Mouse (Mus musculus): ENCODE results near the gene Fndc9.

The Fndc9 gene

GRCm38 (mm10) chr11:46235334-46235733 lies at the start of gene Fndc9:
TSS of gene Fndc9 (plus strand) at chr11:46235531.
- peak; percentile 62 for DNase-seq (ENCODE audit: low spot score)

GRCm38 (mm10) chr11:46188283-46188682 lies 47.0 kb upstream of the Fndc9 start:
- DNase-seq (ENCODE audit: low spot score), result no peak

- no peak for DNase-seq (ENCODE audit: low spot score)
These were observed 41.2 kb upstream of the Fndc9 start for GRCm38 (mm10) chr11:46194175-46194574.

- DNase-seq (ENCODE audit: low spot score), result no peak
These were observed 34.7 kb upstream of the Fndc9 start for GRCm38 (mm10) chr11:46200664-46201063.

GRCm38 (mm10) chr11:46201636-46202546 lies 33.4 kb upstream of the Fndc9 start:
- DNase-seq (ENCODE audit: low spot score), result peak; percentile 55

- DNase-seq (ENCODE audit: low spot score), result no peak
These were observed 32.8 kb upstream of the Fndc9 start for GRCm38 (mm10) chr11:46202547-46202887.

- DNase-seq (ENCODE audit: low spot score), result no peak
These were observed 30.5 kb upstream of the Fndc9 start for GRCm38 (mm10) chr11:46204841-46205240.

- no peak for DNase-seq (ENCODE audit: low spot score)
These were observed 29.5 kb upstream of the Fndc9 start for GRCm38 (mm10) chr11:46205639-46206409.

GRCm38 (mm10) chr11:46209884-46210283 lies 25.4 kb upstream of the Fndc9 start:
- no peak for DNase-seq (ENCODE audit: low spot score)

- DNase-seq (ENCODE audit: low spot score), result no peak
These were observed 23.5 kb upstream of the Fndc9 start for GRCm38 (mm10) chr11:46211858-46212257.

- DNase-seq (ENCODE audit: low spot score), result no peak
These were observed 21.5 kb upstream of the Fndc9 start for GRCm38 (mm10) chr11:46213844-46214243.

- no peak for DNase-seq (ENCODE audit: low spot score)
These were observed 20.7 kb upstream of the Fndc9 start for GRCm38 (mm10) chr11:46214368-46215230.

GRCm38 (mm10) chr11:46215354-46215753 lies 20.0 kb upstream of the Fndc9 start:
- DNase-seq (ENCODE audit: low spot score), result peak; percentile 65

GRCm38 (mm10) chr11:46216669-46217068 lies 18.7 kb upstream of the Fndc9 start:
- no peak for DNase-seq (ENCODE audit: low spot score)

- DNase-seq (ENCODE audit: low spot score), result no peak
These were observed 17.6 kb upstream of the Fndc9 start for GRCm38 (mm10) chr11:46217686-46218085.

GRCm38 (mm10) chr11:46218584-46218983 lies 16.7 kb upstream of the Fndc9 start:
- no peak for DNase-seq (ENCODE audit: low spot score)

- no peak for DNase-seq (ENCODE audit: low spot score)
These were observed 16.0 kb upstream of the Fndc9 start for GRCm38 (mm10) chr11:46219380-46219779.

- DNase-seq (ENCODE audit: low spot score), result no peak
These were observed 15.1 kb upstream of the Fndc9 start for GRCm38 (mm10) chr11:46220211-46220610.

GRCm38 (mm10) chr11:46223575-46223974 lies 11.8 kb upstream of the Fndc9 start:
- DNase-seq (ENCODE audit: low spot score), result no peak

- DNase-seq (ENCODE audit: low spot score), result no peak
These were observed 10.0 kb upstream of the Fndc9 start for GRCm38 (mm10) chr11:46225345-46225744.

GRCm38 (mm10) chr11:46230184-46230583 lies 5.1 kb upstream of the Fndc9 start:
- DNase-seq (ENCODE audit: low spot score), result no peak

GRCm38 (mm10) chr11:46232803-46233202 lies 2.5 kb upstream of the Fndc9 start:
- DNase-seq (ENCODE audit: low spot score), result no peak
